Mouse (Mus musculus) liver, embryonic 14.5 days (tissue): ENCODE results near the gene Gstp2. TPM values are rescaled to one million over a fixed set of nuclear protein-coding genes. Genes with fewer than 3 reads are reported as not detected.

Source experiments
- ATAC-seq: fragments of 200-750 bp; cut with Nextera tagmentation; 2 replicates; pipeline ENCODE4 v1.8.0; 2017; ENCODE audit warnings: moderate number of reproducible peaks, mild to moderate bottlenecking, moderate library complexity; ENCODE audit not compliant: insufficient read depth
- DNase-seq, 3 experiments: peaks; one replicate each; pipeline ENCODE4 v3.0.0-alpha.2; 2012 to 2013; ENCODE audit warnings: low read depth in 3 of 3, low spot score in 3 of 3
- H3K27ac ChIP-seq: fragments of 300-500 bp; sonication (generic); 2 replicates; pipeline ENCODE4 v1.5.1; 2014; ENCODE audit warnings: moderate library complexity, mild to moderate bottlenecking, control low read depth, inconsistent platforms
- H3K27me3 ChIP-seq: fragments of 300-500 bp; sonication (generic); 2 replicates; pipeline ENCODE4 v1.6.1; 2014; ENCODE audit warnings: mild to moderate bottlenecking, low read length, moderate library complexity; ENCODE audit not compliant: control insufficient read depth, insufficient read depth
- H3K36me3 ChIP-seq: fragments of 300-500 bp; sonication (generic); replicated peaks from 2 replicates; pipeline ENCODE4 v1.6.1; 2014; ENCODE audit warnings: low read depth; ENCODE audit not compliant: control insufficient read depth, insufficient read depth
- H3K4me1 ChIP-seq, 2 experiments: fragments of 200-500 bp in 1 of 2; fragments of 300-500 bp in 1 of 2; sonication (generic) in 1 of 2; replicated peaks; 2 replicates each; pipeline ENCODE4 v1.6.1; 2012 to 2014; ENCODE audit warnings: antibody characterized with exemption in 1 of 2, inconsistent platforms in 1 of 2, low read length in 1 of 2; ENCODE audit not compliant: control insufficient read depth in 2 of 2, insufficient read depth in 2 of 2
- H3K4me2 ChIP-seq: fragments of 300-500 bp; sonication (generic); 2 replicates; pipeline ENCODE4 v1.6.1; 2014; ENCODE audit warnings: low read depth, mild to moderate bottlenecking, control low read depth, moderate library complexity
- H3K4me3 ChIP-seq, 2 experiments: fragments of 200-500 bp in 1 of 2; fragments of 300-500 bp in 1 of 2; sonication (generic) in 1 of 2; 2 replicates each; pipeline ENCODE4 v1.5.1; 2012 to 2014; ENCODE audit warnings: low read depth in 2 of 2, low read length in 2 of 2, mild to moderate bottlenecking in 2 of 2, control low read depth in 1 of 2, inconsistent platforms in 1 of 2, moderate library complexity in 1 of 2; ENCODE audit not compliant: insufficient read depth in 1 of 2
- H3K9ac ChIP-seq: fragments of 300-500 bp; sonication (generic); replicated peaks from 2 replicates; pipeline ENCODE4 v1.6.1; 2014; ENCODE audit warnings: mild to moderate bottlenecking, control low read depth, moderate library complexity
- H3K9me3 ChIP-seq: fragments of 300-500 bp; sonication (generic); 2 replicates; pipeline ENCODE4 v1.6.1; 2016; ENCODE audit warnings: low read length, mixed read lengths; ENCODE audit not compliant: control insufficient read depth
- CTCF ChIP-seq: IDR thresholded peaks from 2 replicates; pipeline ENCODE4 v1.5.1; 2016; ENCODE audit warnings: antibody characterized with exemption, low read depth, control low read depth
- EP300 ChIP-seq: IDR thresholded peaks from 2 replicates; pipeline ENCODE4 v1.6.1; 2016; ENCODE audit warnings: antibody characterized with exemption, low read depth
- WGBS: fragments of 180-500 bp; shearing (Covaris S2); extraction: QIAGEN DNeasy Blood & Tissue Kit; methylation state at CpG from one replicate; pipeline ENCODE4 v1.1.7; 2014; ENCODE audit not compliant: insufficient replicate concordance; 5-methylcytosine and 5-hydroxymethylcytosine counted together
- polyA plus RNA-seq, 2 experiments: library from polyadenylated mRNA; depleted of rRNA in 1 of 2; stranded (reverse) in 1 of 2; unstranded in 1 of 2; fragments of >200 nt; fragmentation: Nextera tagmentation in 1 of 2; extraction: Ambion mirVana in 1 of 2; gene quantifications; 2 replicates each; pipeline versions ENCODE4 v1.2.1 to v1.2.3; 2012 to 2014

The Gstp2 gene
- polyA plus RNA-seq, 2 experiments, result 6.9 to 7.9 TPM

- H3K36me3 ChIP-seq, result no peaks in the 10 kb centered on the region
- H3K27ac ChIP-seq, result no peak overlapping the region
- H3K4me1 ChIP-seq, result peaks cover 2 to 4% of the 10 kb centered on the region in 2 experiments
- no peaks in the 10 kb centered on the region for H3K27me3 ChIP-seq
- TF ChIP-seq EP300, result no peak
- no peak for TF ChIP-seq CTCF
- no peak overlapping the region for H3K9ac ChIP-seq
- ATAC-seq, result no peak
- no peaks in the 10 kb centered on the region for H3K9me3 ChIP-seq
- no peak for DNase-seq
- H3K4me2 ChIP-seq, result no peak overlapping the region
- WGBS, result 71% methylated on average over 15 of the region's 15 CpGs
- H3K4me3 ChIP-seq, result no peak overlapping the region
Measured at GRCm38 (mm10) chr19:4086156-4086555, 40.3 kb upstream of the Gstp2 start.

GRCm38 (mm10) chr19:4084984-4085383 lies 39.2 kb upstream of the Gstp2 start:
- peaks cover 13 to 15% of the 10 kb centered on the region in 2 experiments for H3K4me1 ChIP-seq
- H3K9ac ChIP-seq, result no peak overlapping the region
- no peaks in the 10 kb centered on the region for H3K27me3 ChIP-seq
- 74% methylated on average over 1 of the region's 1 CpGs for WGBS
- H3K9me3 ChIP-seq, result no peaks in the 10 kb centered on the region
- no peaks in the 10 kb centered on the region for H3K36me3 ChIP-seq
- no peak for DNase-seq
- no peak overlapping the region for H3K4me3 ChIP-seq
- ATAC-seq, result no peak
- H3K27ac ChIP-seq, result no peak overlapping the region
- TF ChIP-seq CTCF, result peak; percentile 66
- no peak for TF ChIP-seq EP300
- H3K4me2 ChIP-seq, result no peak overlapping the region

DNA sequence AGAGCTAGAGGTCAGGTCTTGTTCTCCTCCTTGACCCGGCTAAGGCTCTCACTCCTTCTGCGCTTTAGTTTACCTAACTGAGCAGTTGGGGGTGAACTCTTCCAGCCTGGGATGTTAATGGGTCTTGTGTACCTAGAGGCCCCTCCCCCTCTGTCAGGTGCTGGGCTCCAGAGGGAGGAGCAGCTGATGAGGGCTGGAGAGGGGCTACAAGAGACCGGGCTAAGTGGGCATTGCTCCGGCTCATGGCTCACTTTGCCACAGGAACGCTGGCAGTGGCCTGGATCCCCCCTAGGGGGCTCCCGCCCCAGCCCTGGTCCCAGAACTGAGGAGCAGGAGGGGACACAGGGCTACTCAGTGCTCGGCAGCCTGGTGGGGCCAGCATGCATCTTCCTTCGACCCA lies 38.0 kb upstream of the Gstp2 start:
- H3K27ac ChIP-seq, result no peak overlapping the region
- H3K9me3 ChIP-seq, result no peaks in the 10 kb centered on the region
- no peak overlapping the region for H3K4me3 ChIP-seq
- H3K4me2 ChIP-seq, result no peak overlapping the region
- H3K36me3 ChIP-seq, result no peaks in the 10 kb centered on the region
- DNase-seq (no peak), ATAC-seq (no peak)
- peaks cover 20 to 23% of the 10 kb centered on the region in 2 experiments for H3K4me1 ChIP-seq
- 37% methylated on average over 8 of the region's 8 CpGs for WGBS
- no peak overlapping the region for H3K9ac ChIP-seq
- no peaks in the 10 kb centered on the region for H3K27me3 ChIP-seq
- TF ChIP-seq CTCF (no peak), EP300 (no peak)

GRCm38 (mm10) chr19:4083316-4083715 lies 37.5 kb upstream of the Gstp2 start:
- no peaks in the 10 kb centered on the region for H3K27me3 ChIP-seq

GRCm38 (mm10) chr19:4082219-4082965 lies 36.6 kb upstream of the Gstp2 start:
- WGBS, result 66% methylated on average over 11 of the region's 11 CpGs
- Histone ChIP-seq H3K4me2 (no peak overlapping the region), H3K36me3 (no peaks in the 10 kb centered on the region), H3K27me3 (no peaks in the 10 kb centered on the region), H3K4me1 (peaks cover 18 to 23% of the 10 kb centered on the region in 2 experiments), H3K27ac (no peak overlapping the region), H3K9ac (no peak overlapping the region), H3K4me3 (no peak overlapping the region), H3K9me3 (no peaks in the 10 kb centered on the region)
- peak; percentile 3; the same call in 1 of the 2 replicates for TF ChIP-seq CTCF
- no peak for TF ChIP-seq EP300
- no peak for DNase-seq
- ATAC-seq, result no peak

More at GRCm38 (mm10) chr19:4083316-4083715, 37.5 kb upstream of the Gstp2 start:
- Histone ChIP-seq H3K4me3 (no peak overlapping the region), H3K9ac (no peak overlapping the region), H3K4me1 (peaks cover 20 to 23% of the 10 kb centered on the region in 2 experiments), H3K27ac (no peak overlapping the region), H3K9me3 (no peaks in the 10 kb centered on the region), H3K36me3 (no peaks in the 10 kb centered on the region), H3K4me2 (no peak overlapping the region)
- TF ChIP-seq CTCF, result no peak
- no peak for TF ChIP-seq EP300
- 74% methylated on average over 7 of the region's 7 CpGs for WGBS
- DNase-seq (no peak), ATAC-seq (no peak)
